Mouse (Mus musculus) B cell, adult 67 days (primary cell): ENCODE measurements around the gene Zwint. TPM values are rescaled to one million over a fixed set of nuclear protein-coding genes. Genes with fewer than 3 reads are reported as not detected.

Source experiments
- total RNA-seq, 2 experiments: library from RNA; stranded (reverse); gene quantifications; 4 replicates each; pipeline ENCODE4 v1.2.4; 2023

The Zwint gene
- total RNA-seq = 100 to 1,000 TPM in 1 of 2 experiments, 10 to 100 TPM in 1; 90.3 to 109 TPM

DNA sequence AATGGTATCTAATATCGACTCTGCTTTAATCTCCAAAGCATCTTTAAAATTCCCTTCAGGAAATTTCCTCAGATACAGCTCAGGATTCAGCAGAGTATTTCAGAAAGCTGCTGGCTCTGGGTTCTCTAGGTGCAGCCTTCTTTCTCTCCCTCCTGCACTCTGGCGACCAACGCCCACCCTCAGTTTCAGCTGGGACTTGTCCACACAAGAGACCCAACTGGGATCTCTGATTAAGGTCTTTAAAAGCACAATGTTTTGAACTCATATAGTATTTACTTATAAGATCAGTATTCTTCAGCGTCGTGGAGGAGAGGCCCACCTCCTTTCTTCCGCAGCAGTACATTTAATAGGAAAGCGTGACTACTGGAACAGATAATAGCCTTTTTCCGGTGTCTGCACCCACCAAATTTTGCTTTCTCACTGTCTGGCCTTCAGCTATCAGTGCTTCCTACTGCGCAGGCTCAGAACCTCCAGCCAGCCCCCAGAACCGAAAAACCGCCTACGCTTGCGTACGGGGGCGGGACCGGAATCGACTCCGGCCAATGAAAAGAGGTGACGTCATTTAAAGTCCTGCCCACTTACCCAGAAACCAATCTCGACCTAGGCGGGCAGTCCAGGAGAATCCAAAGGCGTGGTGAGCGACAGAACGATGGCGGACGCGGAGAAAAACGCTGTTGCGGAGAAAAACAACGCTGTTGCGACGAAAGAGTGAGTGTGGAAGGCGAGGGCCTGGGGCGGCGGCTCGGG is at the start of gene Zwint:
TSS of gene Zwint (plus strand) at position 576 of the 747 bp plus-strand sequence.

